Mouse (Mus musculus) cerebellum, adult 2 months (tissue): ENCODE measurements at regions not wholly inside any gene's neighbourhood (a gene's known extent, or its start where the extent isn't known, plus 50 kb on each side); places are given as distances from the start of the nearest gene placed in this dataset.

ENCODE experiments used
- CTCF ChIP-seq: fragments of 200-500 bp; IDR thresholded peaks from 2 replicates; pipeline ENCODE4 v1.5.1; 2011; ENCODE audit warnings: low read depth, mild to moderate bottlenecking, control low read depth, low read length, moderate library complexity, borderline replicate concordance; ENCODE audit not compliant: insufficient read depth
- POLR2A ChIP-seq: fragments of 200-500 bp; IDR thresholded peaks from 2 replicates; pipeline ENCODE4 v1.6.1; 2011; ENCODE audit warnings: low read length, control low read depth, borderline replicate concordance; ENCODE audit not compliant: insufficient read depth

DNA sequence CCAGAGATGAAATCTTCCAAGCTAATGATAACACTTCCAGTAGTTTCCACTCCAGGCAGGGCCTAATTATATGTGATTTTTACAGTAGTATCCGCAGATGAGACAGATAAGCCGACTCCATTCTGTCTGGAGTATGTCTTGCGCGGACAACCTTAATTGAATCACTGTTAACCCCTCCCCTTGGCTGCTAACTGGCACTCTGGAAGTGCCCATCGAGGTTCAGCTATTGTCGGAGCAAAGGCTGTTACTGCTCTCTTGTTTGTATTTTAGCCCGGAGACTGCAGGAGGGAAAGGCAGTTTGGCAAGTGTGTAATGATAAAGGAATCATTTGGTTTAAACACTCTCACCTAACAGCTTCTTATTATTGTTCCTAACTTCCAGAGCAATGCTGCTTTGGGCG, 138.9 kb upstream of the Zfp217 start:
- no peak for TF ChIP-seq POLR2A
- TF ChIP-seq CTCF = no peak
